Mouse (Mus musculus): ENCODE measurements at regions not wholly inside any gene's neighbourhood (a gene's known extent, or its start where the extent isn't known, plus 50 kb on each side); places are given as distances from the start of the nearest gene placed in this dataset.

GRCm38 (mm10) chr10:47185487-47185886 is 1607.9 kb downstream of the Hace1 start:
- Histone ChIP-seq H3K9ac (ENCODE audit: insufficient read depth, low read depth) (no peak overlapping the region), H3K4me1 (ENCODE audit: control insufficient read depth in 1 of 2, insufficient read depth in 2 of 2) (no peaks in the 10 kb centered on the region), H3K4me3 (replicated peaks in 1 of 3; ENCODE audit: low read depth in 2 of 3, low read length in 2 of 3, poor library complexity in 1 of 3) (no peak overlapping the region), H3K27me3 (replicated peaks) (no peaks in the 10 kb centered on the region), H3K27ac (ENCODE audit: insufficient read depth, low read depth) (no peak overlapping the region), H3K4me2 (ENCODE audit: insufficient read depth, low read depth, poor library complexity, severe bottlenecking) (no peak overlapping the region), H3K36me3 (replicated peaks in 1 of 2; ENCODE audit: control insufficient read depth in 1 of 2, insufficient read depth in 1 of 2, low read length in 1 of 2) (no peaks in the 10 kb centered on the region), H3K9me3 (replicated peaks; ENCODE audit: low read length) (no peaks in the 10 kb centered on the region), H3K79me2 (replicated peaks; ENCODE audit: control insufficient read depth, extremely low read depth, insufficient read depth, poor library complexity, severe bottlenecking) (no peaks in the 10 kb centered on the region)
- dilution Hi-C loops (cut with MboI; ENCODE audit: extremely low pct_ligation_motif_present, extremely low pct_unique_long_range_greater_than_20kb, low sequenced_read_pairs) (no loop called here), in situ Hi-C loops (cut with MboI; ENCODE audit: low pct_ligation_motif_present, low pct_unique_long_range_greater_than_20kb, low sequenced_read_pairs) (no loop called here)
- no peak for DNase-seq (ENCODE audit: extremely low read depth)
- TF ChIP-seq CHD2 (IDR thresholded peaks at IDR 0.05; ENCODE audit: low read length), result no peak
- no peak for TF ChIP-seq EP300 (IDR thresholded peaks at IDR 0.05; ENCODE audit: low read length)
- no peak for TF ChIP-seq SMC3 (IDR thresholded peaks at IDR 0.05; ENCODE audit: low read depth, low read length)
- no peak for TF ChIP-seq MAFK (IDR thresholded peaks at IDR 0.05; ENCODE audit: insufficient replicate concordance, low read length)
- no peak for TF ChIP-seq RAD21 (IDR thresholded peaks at IDR 0.05; ENCODE audit: low read depth, low read length)
- no peak for TF ChIP-seq BHLHE40 (IDR thresholded peaks at IDR 0.05; ENCODE audit: low read depth, low read length)
- TF ChIP-seq MYC (IDR thresholded peaks at IDR 0.05; ENCODE audit: low read depth, low read length), result no peak
- TF ChIP-seq JUND (conservative IDR thresholded peaks at IDR 0.05; ENCODE audit: low read depth, low read length), result no peak
- no peak for TF ChIP-seq RCOR1 (conservative IDR thresholded peaks at IDR 0.05; ENCODE audit: low read depth, low read length)
- TF ChIP-seq TBP (conservative IDR thresholded peaks at IDR 0.05; ENCODE audit: low read depth, low read length), result no peak
- no peak for TF ChIP-seq UBTF (IDR thresholded peaks at IDR 0.05; ENCODE audit: low read depth, low read length)
- TF ChIP-seq IRF4 (IDR thresholded peaks at IDR 0.05; ENCODE audit: low read depth, low read length), result no peak
- TF ChIP-seq ELF1 (IDR thresholded peaks at IDR 0.05; ENCODE audit: low read depth, low read length), result no peak
- no peak for TF ChIP-seq POLR2A (IDR thresholded peaks at IDR 0.05; ENCODE audit: low read depth, low read length)
- no peak for TF ChIP-seq PAX5 (IDR thresholded peaks at IDR 0.05; ENCODE audit: low read length)
- no peak for TF ChIP-seq HCFC1 (IDR thresholded peaks at IDR 0.05; ENCODE audit: low read depth, low read length)
- no peak for TF ChIP-seq ZKSCAN1 (IDR thresholded peaks at IDR 0.05; ENCODE audit: borderline replicate concordance, low read depth, low read length)

- H3K27me3 ChIP-seq (replicated peaks), result no peaks in the 10 kb centered on the region
- no peak overlapping the region for H3K27ac ChIP-seq (ENCODE audit: insufficient read depth, low read depth)
- no peak for DNase-seq (ENCODE audit: extremely low read depth)
- in situ Hi-C loops (cut with MboI; ENCODE audit: low pct_ligation_motif_present, low pct_unique_long_range_greater_than_20kb, low sequenced_read_pairs), result no loop called here
- no peaks in the 10 kb centered on the region for H3K79me2 ChIP-seq (replicated peaks; ENCODE audit: control insufficient read depth, extremely low read depth, insufficient read depth, poor library complexity, severe bottlenecking)
- no peak overlapping the region for H3K9ac ChIP-seq (ENCODE audit: insufficient read depth, low read depth)
- no peaks in the 10 kb centered on the region for H3K36me3 ChIP-seq (replicated peaks in 1 of 2; ENCODE audit: control insufficient read depth in 1 of 2, insufficient read depth in 1 of 2, low read length in 1 of 2)
- peaks cover 2% of the 10 kb centered on the region for H3K9me3 ChIP-seq (replicated peaks; ENCODE audit: low read length)
- no peak for TF ChIP-seq TCF12 (IDR thresholded peaks at IDR 0.05; ENCODE audit: low read depth, low read length)
- no peak for TF ChIP-seq SIN3A (IDR thresholded peaks at IDR 0.05; ENCODE audit: low read length)
- TF ChIP-seq ZC3H11A (IDR thresholded peaks at IDR 0.05; ENCODE audit: low read depth, low read length), result no peak
- TF ChIP-seq ZNF384 (IDR thresholded peaks at IDR 0.05; ENCODE audit: low read depth, low read length), result no peak
- TF ChIP-seq CHD2 (IDR thresholded peaks at IDR 0.05; ENCODE audit: low read length), result no peak
- no peak for TF ChIP-seq PAX5 (IDR thresholded peaks at IDR 0.05; ENCODE audit: low read length)
- no peak for TF ChIP-seq JUND (conservative IDR thresholded peaks at IDR 0.05; ENCODE audit: low read depth, low read length)
- no peak for TF ChIP-seq ZKSCAN1 (IDR thresholded peaks at IDR 0.05; ENCODE audit: borderline replicate concordance, low read depth, low read length)
- TF ChIP-seq GABPA (IDR thresholded peaks at IDR 0.05; ENCODE audit: insufficient replicate concordance, low read depth, low read length), result no peak
- TF ChIP-seq CHD1 (IDR thresholded peaks at IDR 0.05; ENCODE audit: low read depth, low read length), result no peak
- no peak for TF ChIP-seq USF1 (IDR thresholded peaks at IDR 0.05; ENCODE audit: low read depth, low read length)
- no peak for TF ChIP-seq RAD21 (IDR thresholded peaks at IDR 0.05; ENCODE audit: low read depth, low read length)
- no peak for TF ChIP-seq EP300 (IDR thresholded peaks at IDR 0.05; ENCODE audit: low read length)
- TF ChIP-seq POLR2A (IDR thresholded peaks at IDR 0.05; ENCODE audit: low read depth, low read length), result no peak
- no peak for TF ChIP-seq E2F4 (IDR thresholded peaks at IDR 0.05; ENCODE audit: insufficient replicate concordance, low read depth, low read length)
- TF ChIP-seq SMC3 (IDR thresholded peaks at IDR 0.05; ENCODE audit: low read depth, low read length), result no peak
- no peaks in the 10 kb centered on the region for H3K4me1 ChIP-seq (ENCODE audit: control insufficient read depth in 1 of 2, insufficient read depth in 2 of 2)
- H3K4me2 ChIP-seq (ENCODE audit: insufficient read depth, low read depth, poor library complexity, severe bottlenecking), result no peak overlapping the region
- H3K4me3 ChIP-seq (replicated peaks in 1 of 3; ENCODE audit: low read depth in 2 of 3, low read length in 2 of 3, poor library complexity in 1 of 3), result no peak overlapping the region
- dilution Hi-C loops (cut with MboI; ENCODE audit: extremely low pct_ligation_motif_present, extremely low pct_unique_long_range_greater_than_20kb, low sequenced_read_pairs), result no loop called here
Measured at GRCm38 (mm10) chr10:47216204-47216603, 1638.6 kb downstream of the Hace1 start.

All from CH12.LX (cell line).